ENCODE assay signal across 11 mouse cellular contexts in genomic region chr9:78377546-78377945, GRCm38 (mm10). TPM values are rescaled to one million over a fixed set of nuclear protein-coding genes. Genes with fewer than 3 reads are reported as not detected.
DNase-seq lines count a peak whose midpoint lies in the region; ATAC-seq and TF ChIP-seq lines count a peak whose summit lies in the region.
"Had no signal": no experiment of that assay in that cellular context is flagged by ENCODE, and none has a peak within 500 bp of the region (broad histone marks: within the 10 kb centered on the region; RNA-seq: fewer than 3 reads in every experiment).

No protein-coding gene starts in this region.

- peaks cover 15% of the 10 kb centered on the region for H3K4me1 ChIP-seq in heart, embryonic 10.5 days
- peaks cover 87% of the 10 kb centered on the region for H3K4me1 ChIP-seq in E14TG2a.4 (replicated peaks; ENCODE audit: low read depth, low read length)
- H3K4me1 ChIP-seq in forebrain, embryonic 16.5 days (replicated peaks; ENCODE audit: control insufficient read depth, insufficient read depth, low read length) = peaks cover 14% of the 10 kb centered on the region
- H3K4me1 ChIP-seq in limb, embryonic 15.5 days = peaks cover 8% of the 10 kb centered on the region

- peak overlapping the region; percentile 56 for H3K4me3 ChIP-seq in heart, embryonic 10.5 days
- peak overlapping the region; percentile 81 for H3K4me3 ChIP-seq in E14TG2a.4 (replicated peaks; ENCODE audit: low read length)
- H3K4me3 ChIP-seq in forebrain, embryonic 16.5 days (replicated peaks; ENCODE audit: low read length) = peak overlapping the region; percentile 42
- H3K4me3 ChIP-seq in limb, embryonic 15.5 days = peak overlapping the region; percentile 31

- H3K9me3 ChIP-seq in heart, embryonic 10.5 days = no peaks in the 10 kb centered on the region
- no peaks in the 10 kb centered on the region for H3K9me3 ChIP-seq in E14TG2a.4 (ENCODE audit: low read length)
- H3K9me3 ChIP-seq in forebrain, embryonic 16.5 days (ENCODE audit: control insufficient read depth, low read length) = no peaks in the 10 kb centered on the region
- no peaks in the 10 kb centered on the region for H3K9me3 ChIP-seq in limb, embryonic 15.5 days

- WGBS in heart, embryonic 10.5 days = 33% methylated on average over 8 of the region's 8 CpGs
- WGBS in forebrain, embryonic 16.5 days = 18% methylated on average over 8 of the region's 8 CpGs
- 45% methylated on average over 8 of the region's 8 CpGs for WGBS in limb, embryonic 15.5 days

- ATAC-seq in forebrain, embryonic 16.5 days = no peak
- no peak for ATAC-seq in limb, embryonic 15.5 days (ENCODE audit: insufficient number of reproducible peaks, low FRiP score, low TSS enrichment, low read depth)

- TF ChIP-seq CTCF in E14TG2a.4 (conservative IDR thresholded peaks at IDR 0.05; ENCODE audit: low read length) = no peak

- no peak overlapping the region for H3K27ac ChIP-seq in heart, embryonic 10.5 days
- no peak overlapping the region for H3K27ac ChIP-seq in forebrain, embryonic 16.5 days (ENCODE audit: low read length)
- H3K27ac ChIP-seq in limb, embryonic 15.5 days = no peak overlapping the region

- no peaks in the 10 kb centered on the region for H3K36me3 ChIP-seq in heart, embryonic 10.5 days
- H3K36me3 ChIP-seq in E14TG2a.4 (ENCODE audit: insufficient read depth, low read length) = peaks cover 8% of the 10 kb centered on the region
- no peaks in the 10 kb centered on the region for H3K36me3 ChIP-seq in forebrain, embryonic 16.5 days (ENCODE audit: control insufficient read depth, insufficient read depth)
- no peaks in the 10 kb centered on the region for H3K36me3 ChIP-seq in limb, embryonic 15.5 days

- no peak for DNase-seq in heart, embryonic 10.5 days (ENCODE audit: low spot score)
- no peak for DNase-seq in heart, adult 18-20 months
- no peak for DNase-seq in left cerebral cortex, adult 18-20 months (ENCODE audit: low spot score in 2 of 2)
- no peak for DNase-seq in gastrocnemius, postnatal 25 days
- no peak for DNase-seq in adrenal gland, adult 8-10 months
- DNase-seq: kidney, adult 2 months; lung, postnatal 14 days; thymus, postnatal 25 days had no signal

- peaks cover 13% of the 10 kb centered on the region; the same call in 1 of the 2 replicates for H3K27me3 ChIP-seq in heart, embryonic 10.5 days (ENCODE audit: insufficient read depth, poor library complexity, severe bottlenecking)
- H3K27me3 ChIP-seq in E14TG2a.4 (ENCODE audit: insufficient read depth, low read length) = no peaks in the 10 kb centered on the region
- no peaks in the 10 kb centered on the region for H3K27me3 ChIP-seq in forebrain, embryonic 16.5 days (replicated peaks; ENCODE audit: control insufficient read depth, insufficient read depth, low read length)
- no peaks in the 10 kb centered on the region for H3K27me3 ChIP-seq in limb, embryonic 15.5 days

- peak overlapping the region; percentile 80 for H3K4me2 ChIP-seq in forebrain, embryonic 16.5 days (ENCODE audit: low read length)
- H3K4me2 ChIP-seq in limb, embryonic 15.5 days = peak overlapping the region; percentile 51

- peak overlapping the region; percentile 58 for H3K9ac ChIP-seq in forebrain, embryonic 16.5 days (replicated peaks; ENCODE audit: low read depth, low read length)
- no peak overlapping the region for H3K9ac ChIP-seq in limb, embryonic 15.5 days

RNA-seq across cellular contexts. Expression of gene Ooep, which starts 1.0 kb away (rescaled TPM):
- 0.97 and 1.2 TPM in 2 replicates for polyA plus RNA-seq in heart, embryonic 10.5 days (2016; fragmentation: Nextera tagmentation; extraction: Ambion mirVana)
- total RNA-seq in heart, adult 18-20 months (2021) = not detected
- polyA plus RNA-seq in forebrain, embryonic 16.5 days (2015; fragmentation: Nextera tagmentation; extraction: Ambion mirVana) = 2.4 and 4.0 TPM in 2 replicates
- polyA plus RNA-seq in limb, embryonic 15.5 days (2015; fragmentation: Nextera tagmentation; extraction: Ambion mirVana) = 2.9 and 3.4 TPM in 2 replicates
- not detected for total RNA-seq in left cerebral cortex, adult 18-20 months (2021)
- total RNA-seq in gastrocnemius, postnatal 25 days (2021) = under 1 TPM in 1 of 2 experiments, not detected in 1; 0.13 TPM
- not detected for total RNA-seq in adrenal gland, adult 8-10 months (2022)

RNA-seq across cellular contexts. Expression of gene Dppa5a, which starts 9.6 kb away (rescaled TPM):
- not detected in 2 replicates for polyA plus RNA-seq in heart, embryonic 10.5 days (2016; fragmentation: Nextera tagmentation; extraction: Ambion mirVana)
- not detected for total RNA-seq in heart, adult 18-20 months (2021)
- 1.9 and 3.8 TPM in 2 replicates for polyA plus RNA-seq in forebrain, embryonic 16.5 days (2015; fragmentation: Nextera tagmentation; extraction: Ambion mirVana)
- 0.42 TPM in 1 of 2 replicates, not detected in the other for polyA plus RNA-seq in limb, embryonic 15.5 days (2015; fragmentation: Nextera tagmentation; extraction: Ambion mirVana)
- total RNA-seq in left cerebral cortex, adult 18-20 months (2021) = not detected
- not detected for total RNA-seq in gastrocnemius, postnatal 25 days (2021)
- not detected for total RNA-seq in adrenal gland, adult 8-10 months (2022)
- polyA plus RNA-seq: kidney, adult 2 months had no signal

RNA-seq across cellular contexts. Expression of gene Ddx43, which starts 18.0 kb away (rescaled TPM):
- 0.24 and 0.25 TPM in 2 replicates for polyA plus RNA-seq in heart, embryonic 10.5 days (2016; fragmentation: Nextera tagmentation; extraction: Ambion mirVana)
- total RNA-seq in heart, adult 18-20 months (2021) = not detected
- 0.25 and 0.30 TPM in 2 replicates for polyA plus RNA-seq in forebrain, embryonic 16.5 days (2015; fragmentation: Nextera tagmentation; extraction: Ambion mirVana)
- polyA plus RNA-seq in limb, embryonic 15.5 days (2015; fragmentation: Nextera tagmentation; extraction: Ambion mirVana) = 0.15 and 0.27 TPM in 2 replicates
- not detected for total RNA-seq in left cerebral cortex, adult 18-20 months (2021)
- total RNA-seq in gastrocnemius, postnatal 25 days (2021) = not detected
- not detected for total RNA-seq in adrenal gland, adult 8-10 months (2022)
- polyA plus RNA-seq: kidney, adult 2 months had no signal

RNA-seq across cellular contexts. Expression of gene Gsta2, which starts 22.0 kb away (rescaled TPM):
- polyA plus RNA-seq in heart, embryonic 10.5 days (2016; fragmentation: Nextera tagmentation; extraction: Ambion mirVana) = not detected in 2 replicates
- 1 to 10 TPM; 2.1 to 2.2 TPM for total RNA-seq in heart, adult 18-20 months (2021)
- not detected in 2 replicates for polyA plus RNA-seq in forebrain, embryonic 16.5 days (2015; fragmentation: Nextera tagmentation; extraction: Ambion mirVana)
- 15.4 and 16.8 TPM in 2 replicates for polyA plus RNA-seq in limb, embryonic 15.5 days (2015; fragmentation: Nextera tagmentation; extraction: Ambion mirVana)
- total RNA-seq in left cerebral cortex, adult 18-20 months (2021) = under 1 TPM in 1 of 2 experiments, not detected in 1; 0.88 TPM
- total RNA-seq in gastrocnemius, postnatal 25 days (2021) = not detected
- 1 to 10 TPM in 2 of 4 experiments, not detected in 2; 6.1 to 7.5 TPM for total RNA-seq in adrenal gland, adult 8-10 months (2022)

RNA-seq across cellular contexts. Expression of gene Omt2b, which starts 50.2 kb away (rescaled TPM):
- not detected in 2 replicates for polyA plus RNA-seq in heart, embryonic 10.5 days (2016; fragmentation: Nextera tagmentation; extraction: Ambion mirVana)
- not detected for total RNA-seq in heart, adult 18-20 months (2021)
- not detected in 2 replicates for polyA plus RNA-seq in forebrain, embryonic 16.5 days (2015; fragmentation: Nextera tagmentation; extraction: Ambion mirVana)
- polyA plus RNA-seq in limb, embryonic 15.5 days (2015; fragmentation: Nextera tagmentation; extraction: Ambion mirVana) = not detected in 2 replicates
- not detected for total RNA-seq in left cerebral cortex, adult 18-20 months (2021)
- total RNA-seq in gastrocnemius, postnatal 25 days (2021) = not detected
- not detected for total RNA-seq in adrenal gland, adult 8-10 months (2022)
- polyA plus RNA-seq: kidney, adult 2 months had no signal

Comparison
In these comparisons a context has a peak if more than half of its experiments do, and no peak if none do; other contexts are left out.
1. H3K4me3 ChIP-seq: peak in every context shown above with its lines; median percentile 81 in E14TG2a.4; 56 in heart, embryonic 10.5 days; 42 in forebrain, embryonic 16.5 days; 31 in limb, embryonic 15.5 days.